Mouse (Mus musculus): ENCODE data around the gene Samd8.

DNA sequence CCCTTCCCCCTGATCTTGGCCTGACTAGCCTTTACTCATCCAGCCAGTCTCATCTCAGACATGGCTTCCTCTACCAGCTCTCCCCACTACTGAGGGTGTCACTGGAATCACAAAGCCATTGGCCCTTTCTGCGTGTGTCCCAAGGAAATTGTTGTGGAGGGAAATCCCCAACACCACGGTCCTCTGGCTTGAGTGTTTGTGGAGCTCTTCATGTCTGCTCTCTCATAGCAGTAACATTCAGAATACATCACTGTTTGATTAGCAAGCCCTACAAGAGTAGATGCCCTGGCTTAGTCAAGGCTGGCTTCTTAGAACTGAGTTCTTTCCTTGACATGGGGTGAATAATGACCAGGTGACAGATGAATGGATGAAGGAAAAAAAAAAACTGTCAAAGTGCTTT is 3.5 kb upstream of the Samd8 start:
- TF ChIP-seq CTCF (IDR thresholded peaks at IDR 0.05; ENCODE audit: insufficient read depth, low read length) (no peak), POLR2A (IDR thresholded peaks at IDR 0.05; ENCODE audit: borderline replicate concordance, extremely low read depth, low read depth, low read length) (no peak)
